Mouse (Mus musculus) lung, adult 2 months (tissue): ENCODE measurements around the gene Mrpl39.

Source experiments
- CTCF ChIP-seq: fragments of 200-500 bp; IDR thresholded peaks from 2 replicates; pipeline ENCODE4 v1.5.1; 2011; ENCODE audit warnings: mild to moderate bottlenecking, low read length, control low read depth; ENCODE audit not compliant: insufficient read depth
- POLR2A ChIP-seq: fragments of 200-500 bp; IDR thresholded peaks from 2 replicates; pipeline ENCODE4 v1.6.1; 2011; ENCODE audit warnings: low read depth, mild to moderate bottlenecking, control low read depth, low read length, borderline replicate concordance; ENCODE audit errors: extremely low read depth

- TF ChIP-seq CTCF, result no peak
- TF ChIP-seq POLR2A, result no peak
Measured at GRCm38 (mm10) chr16:84720670-84721069, 14.9 kb downstream of the Mrpl39 start.
